Mouse (Mus musculus) mouse embryonic stem cell (cell line): ENCODE results near the gene Mmp9.

Experiments used
- in situ Hi-C, 2 experiments: fragments of 300-500 bp; cut with MboI; formaldehyde crosslinking; loops; 1 replicate in 1 of 2; 3 replicates in 1 of 2; pipeline ENCODE4 v1.14.3; 2019 to 2020; ENCODE audit warnings: low sequenced_read_pairs in 2 of 2, low pct_unique_long_range_greater_than_20kb in 1 of 2, mixed read lengths in 1 of 2; ENCODE audit not compliant: unreplicated experiment in 1 of 2

The Mmp9 gene

GRCm38 (mm10) chr2:165003108-165003507 is 62.5 kb downstream of the Mmp9 start:
- in situ Hi-C loops, result no loop called here

- in situ Hi-C loops, result no loop called here
These were observed 63.7 kb downstream of the Mmp9 start for GRCm38 (mm10) chr2:165004237-165004636.
